ENCODE assay signal across 9 mouse cellular contexts in the genomic region with DNA sequence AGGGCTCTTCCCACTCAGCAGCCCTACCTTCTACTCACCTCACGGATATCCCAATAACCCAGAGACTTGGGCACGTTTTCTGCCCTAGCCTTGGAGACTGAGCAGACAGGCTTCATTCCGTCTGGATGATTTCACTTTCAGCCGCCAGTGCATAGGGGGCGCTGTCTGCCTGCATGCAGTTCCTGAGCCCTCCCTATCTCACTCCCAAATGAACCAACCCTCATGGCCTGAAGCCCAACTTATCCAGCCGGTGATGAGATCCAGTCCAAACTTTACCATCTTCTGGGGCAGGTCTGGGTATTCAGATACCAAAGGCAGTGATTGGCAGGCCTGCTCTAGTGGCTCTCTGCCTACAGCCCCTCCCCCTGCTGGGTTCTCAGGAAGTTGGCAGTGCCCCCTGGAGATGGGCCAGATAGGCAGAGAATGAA. TPM values are rescaled to one million over a fixed set of nuclear protein-coding genes. Genes with fewer than 3 reads are reported as not detected.
DNase-seq lines count a peak whose midpoint lies in the region; ATAC-seq and TF ChIP-seq lines count a peak whose summit lies in the region.
"Had no signal": no experiment of that assay in that cellular context is flagged by ENCODE, and none has a peak within 500 bp of the region (broad histone marks: within the 10 kb centered on the region; RNA-seq: fewer than 3 reads in every experiment).

No protein-coding gene starts in this region.

- H3K9me3 ChIP-seq in forebrain, embryonic 15.5 days: no peaks in the 10 kb centered on the region
- H3K9me3 ChIP-seq in hindbrain, embryonic 13.5 days: no peaks in the 10 kb centered on the region

- H3K27ac ChIP-seq in forebrain, embryonic 15.5 days (replicated peaks): no peak overlapping the region
- no peak overlapping the region for H3K27ac ChIP-seq in hindbrain, embryonic 13.5 days

- no peak overlapping the region for H3K4me3 ChIP-seq in forebrain, embryonic 15.5 days
- H3K4me3 ChIP-seq in hindbrain, embryonic 13.5 days: no peak overlapping the region

- peak; percentile 89 for ATAC-seq in forebrain, embryonic 15.5 days (replicated peaks)
- peak; percentile 68; the same call in 1 of the 2 replicates for ATAC-seq in hindbrain, embryonic 13.5 days (ENCODE audit: low FRiP score)
- ATAC-seq in megakaryocyte, adult 5-6 weeks (ENCODE audit: poor library complexity, severe bottlenecking): peak; percentile 89
- ATAC-seq in activated CD4-positive, CD25-positive, alpha-beta regulatory T cell, adult 4 months: no peak

- peak; percentile 84 for DNase-seq in NIH3T3 (ENCODE audit: low read depth)
- peak; percentile 89 for DNase-seq in brain, embryonic 14.5 days (ENCODE audit: low read depth)
- peak; percentile 84 to 86 for DNase-seq in layer of hippocampus, postnatal 10 days (ENCODE audit: low spot score in 2 of 2)
- peak; percentile 71 for DNase-seq in skeletal muscle tissue, adult 2 months (ENCODE audit: low read depth, low spot score)

- H3K4me1 ChIP-seq in forebrain, embryonic 15.5 days: peaks cover 8% of the 10 kb centered on the region
- 0 out of 2 replicates have a peak, but pooled peaks cover 5% of the 10 kb centered on the region for H3K4me1 ChIP-seq in hindbrain, embryonic 13.5 days (replicated peaks)

- TF ChIP-seq POLR2A in brain, embryonic 14.5 days (IDR thresholded peaks at IDR 0.05; ENCODE audit: borderline replicate concordance, extremely low read depth, insufficient read depth, insufficient read length, poor library complexity, severe bottlenecking): no peak

- H3K9ac ChIP-seq in forebrain, embryonic 15.5 days (replicated peaks): no peak overlapping the region
- no peak overlapping the region for H3K9ac ChIP-seq in hindbrain, embryonic 13.5 days

- peak; percentile 65 for TF ChIP-seq CTCF in brain, embryonic 14.5 days (IDR thresholded peaks at IDR 0.05; ENCODE audit: borderline replicate concordance, extremely low read depth, insufficient read depth, insufficient read length)

- H3K4me2 ChIP-seq in forebrain, embryonic 15.5 days (replicated peaks): no peak overlapping the region
- H3K4me2 ChIP-seq in hindbrain, embryonic 13.5 days: no peak overlapping the region

- no peaks in the 10 kb centered on the region for H3K27me3 ChIP-seq in forebrain, embryonic 15.5 days
- 0 out of 2 replicates have a peak, but pooled peaks cover 3% of the 10 kb centered on the region for H3K27me3 ChIP-seq in hindbrain, embryonic 13.5 days

- H3K36me3 ChIP-seq in forebrain, embryonic 15.5 days: no peaks in the 10 kb centered on the region
- no peaks in the 10 kb centered on the region for H3K36me3 ChIP-seq in hindbrain, embryonic 13.5 days

- WGBS in forebrain, embryonic 15.5 days: 18% methylated on average over 6 of the region's 6 CpGs
- WGBS in hindbrain, embryonic 13.5 days: 20% methylated on average over 6 of the region's 6 CpGs

RNA-seq across cellular contexts. Expression of gene Gstm6, which starts 9.8 kb away (rescaled TPM):
- 7.9 and 9.5 TPM in 2 replicates for polyA plus RNA-seq in brain, embryonic 14.5 days (2012; rRNA removed)
- 10.9 and 12.6 TPM in 2 replicates for polyA plus RNA-seq in forebrain, embryonic 15.5 days (2015; fragmentation: Nextera tagmentation; extraction: Ambion mirVana)
- polyA plus RNA-seq in hindbrain, embryonic 13.5 days (2015; fragmentation: Nextera tagmentation; extraction: Ambion mirVana): 7.7 and 8.5 TPM in 2 replicates
- 10 to 100 TPM in 1 of 2 experiments, 1 to 10 TPM in 1; 8.8 to 12.0 TPM for total RNA-seq in layer of hippocampus, postnatal 10 days (2021)
- not detected in 2 replicates for total RNA-seq in megakaryocyte, adult 5-6 weeks (2015)
- not detected in 2 replicates for total RNA-seq in megakaryocyte, adult 5-6 weeks (2017)
- polyA plus RNA-seq in activated CD4-positive, CD25-positive, alpha-beta regulatory T cell, adult 4 months (2017; shearing (Covaris generic)): not detected

RNA-seq across cellular contexts. Expression of gene Gstm3, which starts 15.7 kb away (rescaled TPM):
- polyA plus RNA-seq in brain, embryonic 14.5 days (2012; rRNA removed): 0.06 TPM in 1 of 2 replicates, not detected in the other
- not detected in 2 replicates for polyA plus RNA-seq in forebrain, embryonic 15.5 days (2015; fragmentation: Nextera tagmentation; extraction: Ambion mirVana)
- polyA plus RNA-seq in hindbrain, embryonic 13.5 days (2015; fragmentation: Nextera tagmentation; extraction: Ambion mirVana): 0.17 TPM in 1 of 2 replicates, not detected in the other
- total RNA-seq in layer of hippocampus, postnatal 10 days (2021): not detected
- not detected in 2 replicates for total RNA-seq in megakaryocyte, adult 5-6 weeks (2015)
- not detected in 2 replicates for total RNA-seq in megakaryocyte, adult 5-6 weeks (2017)
- polyA plus RNA-seq in activated CD4-positive, CD25-positive, alpha-beta regulatory T cell, adult 4 months (2017; shearing (Covaris generic)): not detected
- polyA plus RNA-seq: limb, embryonic 14.5 days had no signal

RNA-seq across cellular contexts. Expression of gene Gstm7, which starts 21.7 kb away (rescaled TPM):
- polyA plus RNA-seq in brain, embryonic 14.5 days (2012; rRNA removed): 72.4 and 90.8 TPM in 2 replicates
- 74.8 and 81.6 TPM in 2 replicates for polyA plus RNA-seq in forebrain, embryonic 15.5 days (2015; fragmentation: Nextera tagmentation; extraction: Ambion mirVana)
- 82.5 and 85.8 TPM in 2 replicates for polyA plus RNA-seq in hindbrain, embryonic 13.5 days (2015; fragmentation: Nextera tagmentation; extraction: Ambion mirVana)
- 10 to 100 TPM; 60.7 to 70.1 TPM for total RNA-seq in layer of hippocampus, postnatal 10 days (2021)
- total RNA-seq in megakaryocyte, adult 5-6 weeks (2015): 1.5 and 1.9 TPM in 2 replicates
- total RNA-seq in megakaryocyte, adult 5-6 weeks (2017): 0.44 and 0.45 TPM in 2 replicates
- under 1 TPM in 1 of 2 experiments, not detected in 1; 0.94 TPM for polyA plus RNA-seq in activated CD4-positive, CD25-positive, alpha-beta regulatory T cell, adult 4 months (2017; shearing (Covaris generic))

RNA-seq across cellular contexts. Expression of gene Gstm2, which starts 32.9 kb away (rescaled TPM):
- polyA plus RNA-seq in brain, embryonic 14.5 days (2012; rRNA removed): 5.8 and 6.9 TPM in 2 replicates
- polyA plus RNA-seq in forebrain, embryonic 15.5 days (2015; fragmentation: Nextera tagmentation; extraction: Ambion mirVana): 4.3 and 4.5 TPM in 2 replicates
- 10.0 and 10.9 TPM in 2 replicates for polyA plus RNA-seq in hindbrain, embryonic 13.5 days (2015; fragmentation: Nextera tagmentation; extraction: Ambion mirVana)
- total RNA-seq in layer of hippocampus, postnatal 10 days (2021): 1 to 10 TPM; 2.3 to 4.0 TPM
- 0.62 TPM in 1 of 2 replicates, not detected in the other for total RNA-seq in megakaryocyte, adult 5-6 weeks (2015)
- total RNA-seq in megakaryocyte, adult 5-6 weeks (2017): 0.44 TPM in 1 of 2 replicates, not detected in the other
- polyA plus RNA-seq in activated CD4-positive, CD25-positive, alpha-beta regulatory T cell, adult 4 months (2017; shearing (Covaris generic)): not detected

RNA-seq across cellular contexts. Expression of gene Gstm5, which starts 57.7 kb away (rescaled TPM):
- polyA plus RNA-seq in brain, embryonic 14.5 days (2012; rRNA removed): 145 and 147 TPM in 2 replicates
- polyA plus RNA-seq in forebrain, embryonic 15.5 days (2015; fragmentation: Nextera tagmentation; extraction: Ambion mirVana): 175 and 184 TPM in 2 replicates
- polyA plus RNA-seq in hindbrain, embryonic 13.5 days (2015; fragmentation: Nextera tagmentation; extraction: Ambion mirVana): 230 and 243 TPM in 2 replicates
- 100 to 1,000 TPM; 156 to 161 TPM for total RNA-seq in layer of hippocampus, postnatal 10 days (2021)
- total RNA-seq in megakaryocyte, adult 5-6 weeks (2015): 4.7 and 15.4 TPM in 2 replicates
- total RNA-seq in megakaryocyte, adult 5-6 weeks (2017): 2.5 and 3.5 TPM in 2 replicates
- polyA plus RNA-seq in activated CD4-positive, CD25-positive, alpha-beta regulatory T cell, adult 4 months (2017; shearing (Covaris generic)): not detected

Comparison
In these comparisons a context has a peak if more than half of its experiments do, and no peak if none do; other contexts are left out.
1. RNA of gene Gstm7, which starts 21.7 kb away (polyA plus RNA-seq): 82.5 to 85.8 TPM in hindbrain, embryonic 13.5 days, 74.8 to 81.6 TPM in forebrain, embryonic 15.5 days and 72.4 to 90.8 TPM in brain, embryonic 14.5 days; 0.94 TPM in activated CD4-positive, CD25-positive, alpha-beta regulatory T cell, adult 4 months; every median in the first group is over 10 times any median in the second.
2. Peak in every context shown above with its lines, with median percentiles within 50 percentile points of each other: DNase-seq.